In genomic region chr8:95411309-95411972, GRCm38 (mm10) we compare ENCODE assay signal across 8 mouse cellular contexts. TPM values are rescaled to one million over a fixed set of nuclear protein-coding genes. Genes with fewer than 3 reads are reported as not detected.
A peak's percentile ranks its signal among the peaks of the same experiment; 100 is the strongest.
DNase-seq lines count a peak whose midpoint lies in the region; ATAC-seq lines count a peak whose summit lies in the region.

No protein-coding gene starts in this region.

- peaks cover 5% of the 10 kb centered on the region; the same call in 1 of the 2 replicates for H3K4me1 ChIP-seq in kidney, embryonic 16.5 days (ENCODE audit: insufficient read depth, low read length)
- H3K4me1 ChIP-seq in stomach, embryonic 16.5 days (ENCODE audit: control insufficient read depth, insufficient read depth, low read length): no peaks in the 10 kb centered on the region

- no peak overlapping the region for H3K4me2 ChIP-seq in kidney, embryonic 16.5 days (replicated peaks; ENCODE audit: low read depth, low read length)
- no peak overlapping the region for H3K4me2 ChIP-seq in stomach, embryonic 16.5 days (ENCODE audit: low read depth, low read length)

- WGBS in kidney, embryonic 16.5 days: 48% methylated on average over 10 of the region's 10 CpGs
- 40% methylated on average over 10 of the region's 10 CpGs for whole genome bisulfite sequencing in stomach, embryonic 16.5 days

- H3K4me3 ChIP-seq in kidney, embryonic 16.5 days (ENCODE audit: low read length): no peak overlapping the region
- H3K4me3 ChIP-seq in stomach, embryonic 16.5 days (replicated peaks; ENCODE audit: low read length): no peak overlapping the region

- no peak overlapping the region for H3K9ac ChIP-seq in kidney, embryonic 16.5 days (replicated peaks; ENCODE audit: low read length)
- no peak overlapping the region for H3K9ac ChIP-seq in stomach, embryonic 16.5 days (ENCODE audit: low read length)

- peak overlapping the region; percentile 9; the same call in 1 of the 2 replicates for H3K27ac ChIP-seq in kidney, embryonic 16.5 days (ENCODE audit: low read length)
- H3K27ac ChIP-seq in stomach, embryonic 16.5 days (ENCODE audit: low read length): peak overlapping the region; percentile 29; the same call in 1 of the 2 replicates

- DNase-seq in adrenal gland, postnatal 36 days: peak; percentile 30 to 52
- no peak for DNase-seq in adrenal gland, adult 18-20 months (ENCODE audit: low spot score in 2 of 2)
- peak; percentile 35 for DNase-seq in right cerebral cortex, postnatal 14 days
- no peak for DNase-seq in right cerebral cortex, adult 18-20 months
- no peak for DNase-seq in Muller cell, postnatal 12 days (ENCODE audit: inconsistent ontology term)
- DNase-seq in left cerebral cortex, adult 8-10 months (ENCODE audit: low spot score in 2 of 2): no peak

- ATAC-seq in kidney, embryonic 16.5 days (ENCODE audit: low FRiP score, low TSS enrichment): no peak
- peak; percentile 47; the same call in 1 of the 2 replicates for ATAC-seq in stomach, embryonic 16.5 days (ENCODE audit: insufficient read depth, low FRiP score)

- H3K27me3 ChIP-seq in kidney, embryonic 16.5 days (ENCODE audit: insufficient read depth, low read length): no peaks in the 10 kb centered on the region
- no peaks in the 10 kb centered on the region for H3K27me3 ChIP-seq in stomach, embryonic 16.5 days (ENCODE audit: control insufficient read depth, insufficient read depth, low read length)

- no peaks in the 10 kb centered on the region for H3K9me3 ChIP-seq in kidney, embryonic 16.5 days (ENCODE audit: low read length)
- H3K9me3 ChIP-seq in stomach, embryonic 16.5 days (replicated peaks; ENCODE audit: control insufficient read depth, low read length): no peaks in the 10 kb centered on the region

- no peaks in the 10 kb centered on the region for H3K36me3 ChIP-seq in kidney, embryonic 16.5 days (ENCODE audit: insufficient read depth, low read length)
- H3K36me3 ChIP-seq in stomach, embryonic 16.5 days (ENCODE audit: control insufficient read depth, insufficient read depth, low read length): no peaks in the 10 kb centered on the region

RNA-seq across cellular contexts. Expression of gene Cfap20, which starts 23.2 kb away (rescaled TPM):
- 10 to 100 TPM; 33.1 to 44.8 TPM for total RNA-seq in adrenal gland, postnatal 36 days (2021)
- 10 to 100 TPM; 25.8 to 33.6 TPM for total RNA-seq in adrenal gland, adult 18-20 months (2021)
- polyA plus RNA-seq in kidney, embryonic 16.5 days (2015; fragmentation: Nextera tagmentation; extraction: Ambion mirVana): 145 and 147 TPM in 2 replicates
- polyA plus RNA-seq in stomach, embryonic 16.5 days (2015; fragmentation: Nextera tagmentation; extraction: Ambion mirVana): 123 and 134 TPM in 2 replicates
- 10 to 100 TPM; 52.7 to 60.3 (median 57.4) TPM for total RNA-seq in left cerebral cortex, adult 8-10 months (2022)

RNA-seq across cellular contexts. Expression of gene Mmp15, which starts 59.4 kb away (rescaled TPM):
- 10 to 100 TPM in 1 of 2 experiments, 1 to 10 TPM in 1; 6.3 to 10.4 TPM for total RNA-seq in adrenal gland, postnatal 36 days (2021)
- 1 to 10 TPM; 5.6 to 8.9 TPM for total RNA-seq in adrenal gland, adult 18-20 months (2021)
- polyA plus RNA-seq in kidney, embryonic 16.5 days (2015; fragmentation: Nextera tagmentation; extraction: Ambion mirVana): 8.9 and 9.4 TPM in 2 replicates
- 13.4 and 15.3 TPM in 2 replicates for polyA plus RNA-seq in stomach, embryonic 16.5 days (2015; fragmentation: Nextera tagmentation; extraction: Ambion mirVana)
- 10 to 100 TPM; 16.0 to 17.9 (median 16.8) TPM for total RNA-seq in left cerebral cortex, adult 8-10 months (2022)

Comparison
In these comparisons a context has a peak if more than half of its experiments do, and no peak if none do; other contexts are left out.
1. DNase-seq: peak in adrenal gland, postnatal 36 days (2 of 2) and right cerebral cortex, postnatal 14 days (single experiment); none in adrenal gland, adult 18-20 months (0 of 2), right cerebral cortex, adult 18-20 months (single experiment), Muller cell, postnatal 12 days (single experiment) and left cerebral cortex, adult 8-10 months (0 of 2).